Mouse (Mus musculus) midbrain, embryonic 13.5 days (tissue): ENCODE results near the gene Nectin2. TPM values are rescaled to one million over a fixed set of nuclear protein-coding genes. Genes with fewer than 3 reads are reported as not detected.
A peak's percentile ranks its signal among the peaks of the same experiment; 100 is the strongest.

Experiments
- ATAC-seq: fragments of 200-750 bp; cut with Nextera tagmentation; 2 replicates; pipeline ENCODE4 v1.8.0; 2017; ENCODE audit warnings: mild to moderate bottlenecking, moderate TSS enrichment, moderate library complexity
- H3K27ac ChIP-seq: fragments of 300-500 bp; sonication (generic); 2 replicates; pipeline ENCODE4 v1.5.1; 2015; ENCODE audit warnings: inconsistent platforms, mild to moderate bottlenecking, moderate library complexity
- H3K27me3 ChIP-seq: fragments of 300-500 bp; sonication (generic); 2 replicates; pipeline ENCODE4 v1.6.1; 2015; ENCODE audit warnings: mild to moderate bottlenecking, inconsistent platforms
- H3K36me3 ChIP-seq: fragments of 300-500 bp; sonication (generic); 2 replicates; pipeline ENCODE4 v1.6.1; 2015; ENCODE audit warnings: mild to moderate bottlenecking, inconsistent platforms
- H3K4me1 ChIP-seq: fragments of 300-500 bp; sonication (generic); replicated peaks from 2 replicates; pipeline ENCODE4 v1.6.1; 2015; ENCODE audit warnings: inconsistent platforms
- H3K4me2 ChIP-seq: fragments of 300-500 bp; sonication (generic); replicated peaks from 2 replicates; pipeline ENCODE4 v1.6.1; 2015; ENCODE audit warnings: moderate library complexity, mild to moderate bottlenecking, inconsistent platforms
- H3K4me3 ChIP-seq: fragments of 300-500 bp; sonication (generic); replicated peaks from 2 replicates; pipeline ENCODE4 v1.5.1; 2015; ENCODE audit warnings: mild to moderate bottlenecking, inconsistent platforms
- H3K9ac ChIP-seq: fragments of 300-500 bp; sonication (generic); replicated peaks from 2 replicates; pipeline ENCODE4 v1.6.1; 2015; ENCODE audit warnings: mild to moderate bottlenecking, inconsistent platforms
- H3K9me3 ChIP-seq: fragments of 300-500 bp; sonication (generic); 2 replicates; pipeline ENCODE4 v1.6.1; 2016; ENCODE audit warnings: mild to moderate bottlenecking, inconsistent platforms
- WGBS: fragments of 180-500 bp; shearing (Covaris S2); methylation state at CpG from one replicate; pipeline ENCODE4 v1.1.7; 2015; 5-methylcytosine and 5-hydroxymethylcytosine counted together
- polyA plus RNA-seq: library from polyadenylated mRNA; unstranded; fragments of >200 nt; fragmentation: Nextera tagmentation; extraction: Ambion mirVana; gene quantifications from 2 replicates; pipeline ENCODE4 v1.2.1, GENCODE M21; 2015

Gene Nectin2
- polyA plus RNA-seq, 1 experiment from 2014 or later, result 48.0 TPM

DNA sequence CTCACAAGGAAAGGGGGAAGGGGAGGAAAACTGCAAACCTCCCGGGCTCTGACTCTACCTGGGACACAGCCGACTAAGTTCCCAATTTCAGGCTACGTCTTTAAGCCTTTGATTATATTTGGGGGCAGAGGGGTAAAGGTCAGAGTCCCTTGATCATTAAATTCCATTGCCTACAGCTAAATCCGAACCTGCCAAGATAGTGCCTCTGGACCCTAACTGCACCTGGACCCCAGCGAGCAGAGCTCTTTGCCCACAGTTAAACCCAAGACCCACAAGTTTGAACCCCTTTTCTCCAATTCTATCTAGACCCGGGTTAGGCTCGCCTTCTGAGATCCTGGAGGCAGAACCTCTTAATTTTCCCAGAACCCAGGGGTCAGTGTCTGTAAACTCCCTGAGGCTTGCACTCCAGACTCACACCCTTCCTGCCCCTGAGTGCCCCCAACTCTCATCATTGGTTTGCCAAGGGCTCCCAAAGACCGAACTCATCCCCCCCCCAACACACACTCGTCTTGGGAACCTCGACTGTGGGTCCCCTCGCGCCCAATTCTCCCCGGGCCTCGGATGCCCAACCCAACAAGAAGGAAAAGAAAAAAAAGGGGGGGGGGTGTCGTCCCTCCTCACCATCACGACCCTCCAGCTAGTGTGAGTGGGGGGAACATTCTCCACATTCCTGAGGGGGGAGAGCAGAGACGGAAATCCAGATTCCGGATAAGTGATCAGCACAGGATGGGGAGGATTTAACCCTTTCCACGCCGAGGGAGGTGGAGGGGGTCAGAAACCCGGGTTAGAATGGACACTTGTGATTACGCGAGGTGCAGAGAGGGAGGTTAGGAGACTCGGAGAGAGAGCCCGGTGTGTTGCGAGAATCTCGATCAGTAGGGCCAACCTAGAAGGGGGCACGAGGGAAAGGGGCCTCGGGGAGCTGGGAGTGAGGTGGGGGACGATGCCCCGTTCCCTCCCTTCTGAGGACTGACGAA is 1.8 kb downstream of the Nectin2 start:
- peaks cover 10% of the 10 kb centered on the region for H3K36me3 ChIP-seq
- H3K27ac ChIP-seq, result peak overlapping the region; percentile 75
- peak overlapping the region; percentile 85 for H3K4me3 ChIP-seq
- H3K27me3 ChIP-seq, result no peaks in the 10 kb centered on the region
- no peaks in the 10 kb centered on the region for H3K9me3 ChIP-seq
- peaks cover 48% of the 10 kb centered on the region for H3K4me1 ChIP-seq
- 1% methylated on average over 32 of the region's 32 CpGs for WGBS
- H3K9ac ChIP-seq, result peak overlapping the region; percentile 93
- ATAC-seq, result peak; percentile 26
- H3K4me2 ChIP-seq, result peak overlapping the region; percentile 91

DNA sequence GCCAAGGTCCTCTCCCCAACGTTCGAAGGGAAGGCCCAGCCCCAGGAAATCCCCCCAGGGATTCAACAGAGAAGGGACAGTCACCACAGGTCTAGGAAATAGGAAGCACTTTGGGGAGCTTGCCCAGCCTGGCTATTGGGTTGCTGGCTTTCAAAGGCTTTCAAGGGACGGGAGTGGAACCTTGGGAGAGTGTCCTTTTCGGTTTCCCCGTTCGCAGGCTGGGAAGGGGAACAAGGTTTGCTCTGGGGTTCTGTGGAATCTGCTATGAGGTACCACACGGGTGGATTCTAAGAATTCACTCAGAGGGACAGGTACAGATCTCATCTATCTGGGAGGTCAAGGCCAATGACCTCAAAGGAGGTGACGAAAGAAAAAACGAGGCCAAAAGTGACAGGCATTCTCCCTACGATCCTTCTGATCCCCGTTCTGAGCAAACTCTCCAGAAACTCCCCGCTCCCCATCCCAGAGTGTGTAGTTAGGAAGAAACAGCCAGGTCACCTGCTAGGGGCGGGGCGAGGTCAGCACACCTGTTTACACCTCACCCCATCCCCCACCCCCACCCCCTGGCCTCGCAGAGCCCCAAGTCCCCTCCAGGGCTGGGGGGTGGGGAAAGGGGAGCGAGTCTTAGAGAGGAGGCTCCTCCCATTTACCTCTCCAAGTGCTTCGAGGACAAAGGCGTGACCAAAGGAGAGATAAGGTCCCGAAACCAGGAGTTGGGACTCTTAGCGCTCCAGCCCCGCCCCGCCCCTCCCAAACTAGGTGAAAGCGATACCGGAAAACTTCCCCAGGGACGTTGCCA is 2.7 kb downstream of the Nectin2 start:
- peaks cover 16% of the 10 kb centered on the region for H3K36me3 ChIP-seq
- no peaks in the 10 kb centered on the region for H3K27me3 ChIP-seq
- H3K27ac ChIP-seq, result no peak overlapping the region
- ATAC-seq, result no peak
- peak overlapping the region; percentile 85 for H3K4me3 ChIP-seq
- H3K4me2 ChIP-seq, result peak overlapping the region; percentile 91
- peak overlapping the region; percentile 93 for H3K9ac ChIP-seq
- H3K9me3 ChIP-seq, result no peaks in the 10 kb centered on the region
- 5% methylated on average over 25 of the region's 25 CpGs for WGBS
- peaks cover 48% of the 10 kb centered on the region for H3K4me1 ChIP-seq

DNA sequence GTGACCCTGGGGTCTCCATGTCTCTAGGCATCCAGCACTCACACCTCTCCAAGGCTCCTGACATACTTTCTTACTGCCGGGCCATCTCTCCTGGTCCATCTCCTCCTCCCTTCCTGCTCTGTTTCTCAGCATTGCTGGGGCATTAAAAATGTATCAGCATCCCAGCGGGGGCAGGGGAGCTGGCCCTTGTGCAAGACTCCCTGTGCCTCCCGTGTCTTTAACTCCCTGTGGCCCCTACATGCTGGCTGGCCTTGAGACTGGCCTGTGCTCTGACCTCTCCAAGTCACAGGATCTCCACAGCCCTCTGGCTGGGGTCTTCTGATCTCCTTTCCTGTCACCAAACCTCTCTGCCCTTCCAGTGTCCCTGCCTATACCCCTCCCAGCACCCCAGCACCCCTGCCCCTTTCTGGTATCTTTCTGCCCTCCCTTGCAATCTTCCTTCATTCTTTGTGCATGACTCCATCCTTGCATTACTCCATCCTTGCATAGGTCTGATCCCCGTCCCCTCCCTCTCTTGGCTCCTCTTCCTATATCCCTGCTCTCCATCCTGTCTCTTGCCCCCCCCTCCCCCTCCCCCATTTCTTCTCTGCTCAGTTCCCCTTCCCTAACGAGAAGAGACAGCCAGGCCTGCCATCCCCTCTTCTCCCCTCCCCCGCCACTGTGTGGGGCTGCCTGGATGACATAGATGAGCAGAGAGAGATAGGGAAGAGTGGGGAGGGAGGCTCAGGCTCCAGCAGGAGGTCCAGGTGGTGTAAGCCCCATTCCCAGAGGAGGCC is 3.7 kb downstream of the Nectin2 start:
- no peak for ATAC-seq
- Histone ChIP-seq H3K27me3 (no peaks in the 10 kb centered on the region), H3K9ac (peak overlapping the region; percentile 93; the same call in 1 of the 2 replicates), H3K9me3 (no peaks in the 10 kb centered on the region), H3K27ac (no peak overlapping the region), H3K4me2 (peak overlapping the region; percentile 91), H3K4me3 (no peak overlapping the region), H3K4me1 (peaks cover 52% of the 10 kb centered on the region), H3K36me3 (peaks cover 16% of the 10 kb centered on the region)
- WGBS, result 24% methylated on average over 6 of the region's 6 CpGs

DNA sequence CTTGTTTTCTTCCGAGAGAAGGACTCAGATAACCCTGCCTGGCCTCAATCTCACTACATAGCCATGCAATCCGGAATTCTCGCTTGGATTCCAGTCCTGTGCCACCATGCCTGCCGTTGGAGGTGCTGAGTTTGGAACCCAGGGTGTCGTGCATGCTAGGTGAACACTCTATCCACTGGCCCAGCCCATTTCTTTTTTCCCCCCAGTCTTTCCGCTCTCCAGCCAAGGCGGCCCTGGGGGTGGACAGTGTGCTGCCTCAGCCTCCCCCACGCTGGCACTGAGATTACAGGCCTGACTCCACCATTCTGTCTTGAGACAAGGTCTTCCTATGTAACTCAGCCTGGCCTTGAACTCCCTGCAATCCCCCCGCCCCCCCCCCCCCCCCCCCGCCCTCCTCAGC is 4.3 kb downstream of the Nectin2 start:
- no peak for ATAC-seq
- Histone ChIP-seq H3K9me3 (no peaks in the 10 kb centered on the region), H3K4me2 (no peak overlapping the region), H3K27ac (no peak overlapping the region), H3K9ac (no peak overlapping the region), H3K4me3 (no peak overlapping the region), H3K4me1 (peaks cover 55% of the 10 kb centered on the region), H3K36me3 (peaks cover 16% of the 10 kb centered on the region), H3K27me3 (no peaks in the 10 kb centered on the region)
- WGBS, result 87% methylated on average over 9 of the region's 10 CpGs

DNA sequence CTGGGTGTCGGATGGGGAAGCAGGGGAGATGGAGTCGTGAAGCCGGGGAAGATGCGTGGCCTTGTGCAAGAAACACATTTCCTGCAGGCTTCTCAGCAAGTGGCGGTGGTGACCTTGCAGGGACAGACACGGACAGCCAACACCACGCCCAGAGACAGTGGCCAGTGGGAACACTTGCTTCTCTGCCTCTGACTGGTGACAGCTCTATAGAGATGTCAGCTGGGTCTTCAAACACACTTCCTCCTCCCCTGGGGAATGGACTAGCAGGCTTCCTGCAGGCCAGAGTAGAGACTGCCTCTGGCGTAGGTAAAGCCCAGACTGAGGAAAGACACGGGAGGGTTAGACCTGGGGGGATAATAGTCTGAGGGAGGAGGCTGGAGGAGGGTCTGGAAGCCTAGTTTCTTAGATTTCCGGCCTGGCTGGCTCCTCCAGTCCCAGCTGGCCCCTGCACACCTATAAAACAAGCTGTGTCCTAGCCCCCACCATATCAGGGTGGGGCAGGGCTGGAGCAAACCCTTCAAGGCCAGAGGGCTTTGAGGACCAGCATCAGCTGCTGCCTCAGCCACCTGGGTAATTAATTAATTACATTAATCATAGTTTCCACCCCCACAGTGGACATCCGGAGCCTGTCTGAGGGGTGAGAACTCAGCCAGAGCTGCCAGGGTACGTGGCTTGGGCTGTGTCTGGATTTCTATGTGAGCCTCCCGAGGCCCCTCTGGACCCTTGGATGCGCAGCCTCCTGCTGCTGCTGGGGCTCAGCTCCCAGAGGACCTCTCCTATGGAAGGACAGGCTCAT is 5.5 kb downstream of the Nectin2 start:
- H3K4me2 ChIP-seq, result no peak overlapping the region
- WGBS, result 74% methylated on average over 14 of the region's 14 CpGs
- peaks cover 23% of the 10 kb centered on the region for H3K36me3 ChIP-seq

DNA sequence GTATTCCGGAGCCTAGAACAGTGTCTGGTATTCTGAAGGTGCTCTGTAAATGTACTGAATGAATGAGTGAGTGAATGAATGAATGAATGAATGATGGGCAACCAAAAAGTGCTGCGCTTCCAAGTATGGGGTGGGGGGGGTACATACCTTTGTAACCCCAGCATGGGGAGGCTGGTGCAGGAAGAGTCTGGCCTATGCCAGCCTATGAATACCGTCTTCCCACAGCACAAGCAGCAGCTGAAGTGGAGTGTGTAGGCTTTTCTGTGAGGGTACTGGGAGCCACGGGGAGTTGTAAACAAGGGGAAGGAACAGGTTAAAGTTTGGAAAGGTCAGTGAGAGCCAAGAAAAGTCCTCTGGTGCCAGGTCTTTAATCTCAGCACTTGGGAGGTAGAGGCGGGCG is 6.5 kb downstream of the Nectin2 start:
- no peaks in the 10 kb centered on the region for H3K27me3 ChIP-seq
- H3K9me3 ChIP-seq, result no peaks in the 10 kb centered on the region
- 93% methylated on average over 6 of the region's 6 CpGs for WGBS
- no peak overlapping the region for H3K27ac ChIP-seq
- no peak for ATAC-seq
- H3K4me3 ChIP-seq, result no peak overlapping the region
- H3K4me1 ChIP-seq, result peaks cover 45% of the 10 kb centered on the region
- peaks cover 23% of the 10 kb centered on the region for H3K36me3 ChIP-seq
- no peak overlapping the region for H3K9ac ChIP-seq
- H3K4me2 ChIP-seq, result no peak overlapping the region

More for the DNA sequence above, 5.5 kb downstream of the Nectin2 start:
- H3K27me3 ChIP-seq, result no peaks in the 10 kb centered on the region
- H3K4me3 ChIP-seq, result no peak overlapping the region
- no peak for ATAC-seq
- H3K4me1 ChIP-seq, result peaks cover 48% of the 10 kb centered on the region
- H3K27ac ChIP-seq, result no peak overlapping the region
- peak overlapping the region; percentile 37; the same call in 1 of the 2 replicates for H3K9ac ChIP-seq
- no peaks in the 10 kb centered on the region for H3K9me3 ChIP-seq

DNA sequence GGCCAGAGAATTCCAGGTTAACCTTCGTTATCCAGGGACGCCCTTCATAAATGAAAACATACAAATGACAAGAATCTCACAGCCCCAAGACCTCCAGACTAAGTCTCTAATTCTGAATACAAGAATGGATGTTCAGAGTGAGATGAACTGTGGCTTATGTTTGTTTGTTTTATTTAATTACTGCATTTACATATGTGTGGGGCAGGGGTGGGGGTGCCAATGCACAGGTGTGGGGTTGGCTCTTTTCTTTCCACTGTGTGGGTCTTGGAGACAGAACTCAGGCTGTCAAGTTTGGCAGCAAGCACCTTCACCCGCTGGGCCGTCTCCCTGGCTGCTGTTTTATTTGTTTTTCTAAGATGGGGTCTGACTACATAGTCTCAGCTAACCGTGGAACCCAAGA is 7.8 kb downstream of the Nectin2 start:
- no peaks in the 10 kb centered on the region for H3K9me3 ChIP-seq
- no peak overlapping the region for H3K4me2 ChIP-seq
- peaks cover 32% of the 10 kb centered on the region for H3K36me3 ChIP-seq
- no peak overlapping the region for H3K27ac ChIP-seq
- H3K9ac ChIP-seq, result no peak overlapping the region
- H3K4me1 ChIP-seq, result peaks cover 32% of the 10 kb centered on the region
- no peak for ATAC-seq
- 53% methylated on average over 5 of the region's 5 CpGs for WGBS
- H3K27me3 ChIP-seq, result no peaks in the 10 kb centered on the region
- H3K4me3 ChIP-seq, result no peak overlapping the region

DNA sequence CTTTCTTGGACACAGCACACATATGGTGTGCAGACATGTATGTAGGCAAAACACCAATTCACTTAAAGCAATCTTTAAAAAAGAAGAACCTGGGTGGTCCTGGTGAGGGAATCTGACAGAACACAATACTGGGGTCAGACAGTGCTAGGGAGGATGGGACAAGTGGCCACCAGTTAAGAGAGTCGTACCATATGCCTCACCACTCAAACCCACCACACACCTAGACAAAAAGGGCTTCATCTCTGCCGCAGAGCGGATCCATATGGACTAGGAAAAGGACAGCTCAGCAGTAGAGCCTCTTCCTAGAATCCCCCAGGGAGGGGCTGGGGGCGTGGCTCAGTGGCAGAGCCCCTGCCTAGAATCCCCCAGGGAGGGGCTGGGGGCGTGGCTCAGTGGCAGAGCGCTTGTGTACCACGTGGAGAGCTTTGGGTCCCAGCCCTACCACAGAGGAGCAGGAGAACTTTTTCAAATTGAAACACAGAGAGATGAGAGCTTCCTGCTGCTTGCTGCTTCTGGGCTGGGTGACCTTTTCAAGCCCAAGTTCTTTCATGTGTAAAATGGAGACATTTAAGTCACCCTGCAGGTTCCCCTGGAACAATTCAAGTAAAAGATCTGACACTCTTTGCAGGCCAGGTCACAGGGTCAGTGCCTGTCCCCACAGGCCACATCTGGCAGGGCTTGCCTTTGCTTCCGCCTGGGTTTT is 8.8 kb downstream of the Nectin2 start:
- H3K27ac ChIP-seq, result peak overlapping the region; percentile 12; the same call in 1 of the 2 replicates
- no peak overlapping the region for H3K4me3 ChIP-seq
- H3K9me3 ChIP-seq, result no peaks in the 10 kb centered on the region
- peaks cover 42% of the 10 kb centered on the region for H3K36me3 ChIP-seq
- H3K27me3 ChIP-seq, result no peaks in the 10 kb centered on the region
- no peak overlapping the region for H3K9ac ChIP-seq
- ATAC-seq, result no peak
- H3K4me2 ChIP-seq, result no peak overlapping the region
- 12% methylated on average over 8 of the region's 8 CpGs for WGBS
- peaks cover 22% of the 10 kb centered on the region for H3K4me1 ChIP-seq

DNA sequence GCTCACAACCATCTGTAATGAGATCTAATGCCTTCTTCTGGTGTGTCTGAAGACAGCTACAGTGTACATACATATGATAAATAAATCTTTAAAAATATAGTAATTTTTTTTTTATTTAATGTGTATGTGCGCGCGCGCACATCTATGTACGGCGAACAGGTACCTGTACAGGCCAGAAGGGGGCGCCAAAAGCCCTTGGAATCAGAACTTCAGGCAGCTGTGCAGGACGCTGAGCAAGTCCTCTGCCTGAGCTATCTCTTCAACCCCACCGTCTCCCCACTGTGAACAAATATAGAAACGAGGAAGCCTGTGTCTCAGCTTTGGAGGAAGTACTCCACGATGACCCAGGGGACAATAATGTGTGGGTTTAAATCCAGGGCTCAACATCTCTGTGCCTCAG is 10.0 kb downstream of the Nectin2 start:
- 92% methylated on average over 11 of the region's 11 CpGs for WGBS
- Histone ChIP-seq H3K4me3 (no peak overlapping the region), H3K27me3 (no peaks in the 10 kb centered on the region), H3K4me2 (no peak overlapping the region), H3K4me1 (peaks cover 16% of the 10 kb centered on the region), H3K27ac (no peak overlapping the region), H3K9ac (no peak overlapping the region), H3K9me3 (no peaks in the 10 kb centered on the region), H3K36me3 (peaks cover 51% of the 10 kb centered on the region)
- ATAC-seq, result no peak

DNA sequence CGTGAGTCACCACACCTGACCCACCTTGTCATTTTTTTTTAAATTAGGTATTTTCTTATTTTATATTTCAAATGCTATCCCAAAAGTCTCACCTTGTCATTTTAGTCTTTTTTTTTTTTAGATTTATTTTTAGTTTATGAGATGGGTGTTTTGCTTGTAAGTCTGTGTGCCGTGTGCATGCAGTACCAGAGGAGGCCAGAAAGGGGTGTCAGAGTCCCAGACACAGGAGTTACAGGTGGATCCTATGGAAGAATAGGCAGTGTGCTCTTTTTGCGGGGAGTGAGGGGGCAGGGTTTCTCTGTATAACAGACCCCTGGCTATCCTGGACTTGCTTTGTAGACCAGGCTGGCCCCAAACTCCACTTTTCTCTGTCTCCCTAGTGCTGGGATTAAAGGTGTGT is 11.5 kb downstream of the Nectin2 start:
- Histone ChIP-seq H3K36me3 (peaks cover 57% of the 10 kb centered on the region), H3K4me3 (no peak overlapping the region), H3K4me1 (peaks cover 7% of the 10 kb centered on the region; the same call in 1 of the 2 replicates), H3K27me3 (no peaks in the 10 kb centered on the region), H3K9me3 (no peaks in the 10 kb centered on the region), H3K4me2 (no peak overlapping the region), H3K9ac (no peak overlapping the region), H3K27ac (no peak overlapping the region)
- WGBS, result 88% methylated on average over 3 of the region's 3 CpGs
- no peak for ATAC-seq
